Mouse (Mus musculus) bone marrow, adult 2 months (tissue): ENCODE measurements around the gene Auts2.

Experiments
- CTCF ChIP-seq: fragments of 200-500 bp; IDR thresholded peaks from 2 replicates; pipeline ENCODE4 v1.5.1; 2011; ENCODE audit warnings: low read length, control low read depth; ENCODE audit not compliant: control insufficient read depth, insufficient read depth
- POLR2A ChIP-seq: fragments of 200-500 bp; IDR thresholded peaks from 2 replicates; pipeline ENCODE4 v1.6.1; 2011; ENCODE audit warnings: low read depth, mild to moderate bottlenecking, control low read depth, low read length, borderline replicate concordance; ENCODE audit not compliant: control insufficient read depth

- TF ChIP-seq POLR2A (no peak), CTCF (no peak)
These were observed 831.5 kb downstream of the Auts2 start for GRCm38 (mm10) chr5:131711474-131712129.
